Mouse (Mus musculus) MEL (cell line): ENCODE data around the gene 4933428G20Rik. TPM values are rescaled to one million over a fixed set of nuclear protein-coding genes. Genes with fewer than 3 reads are reported as not detected.

ENCODE experiments used
- DNase-seq: peaks from one replicate; pipeline ENCODE4 v3.0.0; 2011; ENCODE audit warnings: low read depth, low spot score
- H3K27ac ChIP-seq: 2 replicates; pipeline ENCODE4 v1.5.1; 2012; ENCODE audit warnings: low read depth, mild to moderate bottlenecking, control low read depth, low read length, moderate library complexity; ENCODE audit not compliant: control insufficient read depth
- H3K27me3 ChIP-seq, 2 experiments: fragments of 150-350 bp in 1 of 2; sonication (generic) in 1 of 2; 2 replicates each; pipeline ENCODE4 v1.6.1; 2012; ENCODE audit warnings: low read length in 2 of 2, mild to moderate bottlenecking in 2 of 2, improper control_type of control experiment in 1 of 2, moderate library complexity in 1 of 2; ENCODE audit not compliant: insufficient read depth in 2 of 2, control insufficient read depth in 1 of 2
- H3K36me3 ChIP-seq, 2 experiments: 2 replicates each; pipeline ENCODE4 v1.6.1; 2012 to 2014; ENCODE audit warnings: low read length in 2 of 2, improper control_type of control experiment in 1 of 2, inconsistent platforms in 1 of 2, mild to moderate bottlenecking in 1 of 2; ENCODE audit not compliant: insufficient read depth in 2 of 2, control insufficient read depth in 1 of 2
- H3K4me1 ChIP-seq, 2 experiments: fragments of 150-350 bp in 1 of 2; sonication (generic) in 1 of 2; 2 replicates each; pipeline ENCODE4 v1.6.1; 2012; ENCODE audit warnings: low read length in 2 of 2, improper control_type of control experiment in 1 of 2, mild to moderate bottlenecking in 1 of 2; ENCODE audit not compliant: insufficient read depth in 2 of 2, control insufficient read depth in 1 of 2
- H3K4me3 ChIP-seq, 2 experiments: fragments of 150-350 bp in 1 of 2; sonication (generic) in 1 of 2; 2 replicates each; pipeline ENCODE4 v1.5.1; 2012; ENCODE audit warnings: low read depth in 2 of 2, low read length in 2 of 2, mild to moderate bottlenecking in 2 of 2, moderate library complexity in 2 of 2, control low read depth in 1 of 2, improper control_type of control experiment in 1 of 2; ENCODE audit not compliant: control insufficient read depth in 1 of 2, insufficient read depth in 1 of 2
- H3K79me2 ChIP-seq: 2 replicates; pipeline ENCODE4 v1.6.1; 2012; ENCODE audit warnings: mild to moderate bottlenecking, low read length, moderate library complexity; ENCODE audit not compliant: control insufficient read depth, poor library complexity, insufficient read depth
- H3K9ac ChIP-seq: 2 replicates; pipeline ENCODE4 v1.6.1; 2012; ENCODE audit warnings: low read depth, mild to moderate bottlenecking, control low read depth, low read length, moderate library complexity; ENCODE audit not compliant: control insufficient read depth, poor library complexity, severe bottlenecking
- H3K9me3 ChIP-seq: fragments of 150-350 bp; sonication (generic); replicated peaks from 2 replicates; pipeline ENCODE4 v1.6.1; 2012; ENCODE audit warnings: mild to moderate bottlenecking, low read length, improper control_type of control experiment, moderate library complexity; ENCODE audit not compliant: insufficient read depth
- CHD1 ChIP-seq: IDR thresholded peaks from 2 replicates; pipeline ENCODE4 v1.6.1; 2012; ENCODE audit warnings: low read depth, mild to moderate bottlenecking, inconsistent platforms, low read length, improper control_type of control experiment
- EP300 ChIP-seq, 2 experiments: IDR thresholded peaks; 2 replicates each; pipeline ENCODE4 v1.6.1; 2011; ENCODE audit warnings: improper control_type of control experiment in 2 of 2, low read length in 2 of 2, low read depth in 1 of 2, mild to moderate bottlenecking in 1 of 2
- GABPA ChIP-seq: IDR thresholded peaks from 2 replicates; pipeline ENCODE4 v1.6.1; 2012; ENCODE audit warnings: low read depth, mild to moderate bottlenecking, inconsistent platforms, low read length, improper control_type of control experiment, moderate library complexity
- JUND ChIP-seq: IDR thresholded peaks from 2 replicates; pipeline ENCODE4 v1.6.1; 2011; ENCODE audit warnings: low read depth, mild to moderate bottlenecking, improper control_type of control experiment, low read length
- MAZ ChIP-seq: IDR thresholded peaks from 2 replicates; pipeline ENCODE4 v1.6.1; 2012; ENCODE audit warnings: low read depth, mild to moderate bottlenecking, inconsistent platforms, low read length, improper control_type of control experiment
- MYB ChIP-seq: IDR thresholded peaks from 2 replicates; pipeline ENCODE4 v1.6.1; 2011; ENCODE audit warnings: mild to moderate bottlenecking, low read depth, low read length, improper control_type of control experiment
- MYC ChIP-seq: IDR thresholded peaks from 2 replicates; pipeline ENCODE4 v1.6.1; 2011; ENCODE audit warnings: low read depth, mild to moderate bottlenecking, low read length, improper control_type of control experiment, moderate library complexity
- POLR2A ChIP-seq, 2 experiments: IDR thresholded peaks; 2 replicates each; pipeline ENCODE4 v1.6.1; 2011 to 2012; ENCODE audit warnings: low read length in 2 of 2, mild to moderate bottlenecking in 2 of 2, control low read depth in 1 of 2, improper control_type of control experiment in 1 of 2, low read depth in 1 of 2, moderate library complexity in 1 of 2; ENCODE audit not compliant: control insufficient read depth in 1 of 2, insufficient read depth in 1 of 2, poor library complexity in 1 of 2
- POLR2AphosphoS2 ChIP-seq: IDR thresholded peaks from 2 replicates; pipeline ENCODE4 v1.6.1; 2011; ENCODE audit warnings: low read length, improper control_type of control experiment
- RAD21 ChIP-seq: IDR thresholded peaks from 2 replicates; pipeline ENCODE4 v1.6.1; 2011; ENCODE audit warnings: mild to moderate bottlenecking, low read depth, low read length, improper control_type of control experiment
- RCOR1 ChIP-seq: IDR thresholded peaks from 2 replicates; pipeline ENCODE4 v1.6.1; 2012; ENCODE audit warnings: low read depth, mild to moderate bottlenecking, inconsistent platforms, low read length, improper control_type of control experiment
- SMC3 ChIP-seq: IDR thresholded peaks from 2 replicates; pipeline ENCODE4 v1.6.1; 2011; ENCODE audit warnings: low read depth, low read length, improper control_type of control experiment
- TBP ChIP-seq: IDR thresholded peaks from 2 replicates; pipeline ENCODE4 v1.8.0; 2011; ENCODE audit warnings: low read depth, low read length, improper control_type of control experiment
- TCF12 ChIP-seq: IDR thresholded peaks from 2 replicates; pipeline ENCODE4 v1.6.1; 2014; ENCODE audit warnings: low read depth, mild to moderate bottlenecking, inconsistent platforms, low read length, improper control_type of control experiment, moderate library complexity
- UBTF ChIP-seq: IDR thresholded peaks from 2 replicates; pipeline ENCODE4 v1.6.1; 2012; ENCODE audit warnings: low read depth, mild to moderate bottlenecking, inconsistent platforms, low read length, improper control_type of control experiment, moderate library complexity, borderline replicate concordance; ENCODE audit not compliant: insufficient read depth
- USF1 ChIP-seq: IDR thresholded peaks from 2 replicates; pipeline ENCODE4 v1.6.1; 2014; ENCODE audit warnings: low read depth, mild to moderate bottlenecking, inconsistent platforms, low read length, improper control_type of control experiment, moderate library complexity
- USF2 ChIP-seq, 2 experiments: IDR thresholded peaks; 2 replicates each; pipeline ENCODE4 v1.6.1; 2011 to 2012; ENCODE audit warnings: improper control_type of control experiment in 2 of 2, low read length in 2 of 2, borderline replicate concordance in 1 of 2, inconsistent platforms in 1 of 2, low read depth in 1 of 2, mild to moderate bottlenecking in 1 of 2; ENCODE audit not compliant: insufficient read depth in 1 of 2
- ZC3H11A ChIP-seq: IDR thresholded peaks from 2 replicates; pipeline ENCODE4 v1.6.1; 2012; ENCODE audit warnings: low read depth, mild to moderate bottlenecking, inconsistent platforms, low read length, improper control_type of control experiment
- ZKSCAN1 ChIP-seq: IDR thresholded peaks from 2 replicates; pipeline ENCODE4 v1.6.1; 2012; ENCODE audit warnings: low read depth, mild to moderate bottlenecking, inconsistent platforms, low read length, improper control_type of control experiment, moderate library complexity
- ZNF384 ChIP-seq: IDR thresholded peaks from 2 replicates; pipeline ENCODE4 v1.6.1; 2012; ENCODE audit warnings: low read depth, mild to moderate bottlenecking, inconsistent platforms, low read length, improper control_type of control experiment
- polyA plus RNA-seq, 2 experiments: library from polyadenylated mRNA; stranded (reverse) in 1 of 2; unstranded in 1 of 2; fragments of >175 nt in 1 of 2; fragments of >200 nt in 1 of 2; gene quantifications; 2 replicates each; pipeline versions ENCODE4 v1.2.1 to v1.2.4; 2012; ENCODE audit warnings: low replicate concordance in 2 of 2, low read depth in 1 of 2; ENCODE audit not compliant: insufficient read length in 2 of 2, insufficient read depth in 1 of 2, missing spikeins in 1 of 2
- total RNA-seq: library from RNA; depleted of rRNA; stranded (reverse); fragments of 300-350 nt; gene quantifications from 2 replicates; pipeline ENCODE4 v1.2.3, GENCODE M21; 2012

4933428G20Rik gene
- total and polyA plus RNA-seq, 3 experiments, result 0.15 TPM; not detected in 2

DNA sequence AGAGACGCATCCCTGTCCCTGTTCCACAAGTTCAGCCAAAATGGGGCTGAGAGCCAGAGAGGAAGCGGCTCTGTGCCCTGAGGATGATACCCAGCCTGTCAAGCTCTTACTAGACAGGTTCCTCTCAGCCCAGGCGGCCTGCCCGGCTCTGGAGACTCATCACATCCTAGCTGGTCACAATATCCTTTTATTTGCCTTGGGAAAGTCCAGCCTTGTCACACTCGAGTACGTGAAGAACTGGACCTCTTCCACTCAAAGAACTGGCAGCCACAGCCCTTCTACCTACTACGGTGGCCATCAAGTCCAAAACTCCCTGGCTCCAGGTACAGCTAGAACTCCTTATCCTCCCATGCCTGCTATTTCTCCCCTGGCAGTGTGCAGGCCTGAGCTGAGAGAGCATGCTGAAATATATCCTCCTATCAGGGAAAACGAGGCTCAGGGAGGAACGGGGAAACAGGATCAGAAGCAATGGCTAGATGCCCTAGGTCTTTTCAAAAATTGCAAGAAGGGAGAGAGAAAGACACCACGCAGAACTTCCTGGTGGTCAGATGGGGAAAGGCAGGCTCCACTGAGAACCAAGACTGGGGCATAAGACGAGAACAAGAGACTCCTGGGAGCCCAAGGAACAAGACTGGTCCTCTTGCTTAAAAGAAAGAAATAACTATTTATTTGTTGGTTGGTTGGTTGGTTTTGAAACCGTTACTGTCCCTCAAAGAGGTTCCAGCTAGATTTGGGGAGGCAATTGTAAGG lies 48.0 kb upstream of the 4933428G20Rik start:
- H3K4me1 ChIP-seq, result no peaks in the 10 kb centered on the region
- DNase-seq, result peak; percentile 21
- no peaks in the 10 kb centered on the region for H3K9me3 ChIP-seq
- no peak overlapping the region for H3K4me3 ChIP-seq
- no peak overlapping the region for H3K9ac ChIP-seq
- H3K79me2 ChIP-seq, result no peaks in the 10 kb centered on the region
- no peaks in the 10 kb centered on the region for H3K36me3 ChIP-seq
- no peak for TF ChIP-seq EP300 (IDR thresholded peaks at IDR 0.05; ENCODE audit: low read depth in 1 of 2, low read length in 2 of 2)
- no peak for TF ChIP-seq UBTF
- no peak for TF ChIP-seq RCOR1
- no peak for TF ChIP-seq TCF12
- TF ChIP-seq POLR2AphosphoS2, result no peak
- no peak for TF ChIP-seq CHD1
- TF ChIP-seq USF1, result no peak
- no peak for TF ChIP-seq ZC3H11A
- TF ChIP-seq POLR2A (IDR thresholded peaks at IDR 0.05; ENCODE audit: control insufficient read depth in 1 of 2, insufficient read depth in 1 of 2, low read depth in 1 of 2, low read length in 2 of 2, poor library complexity in 1 of 2), result no peak
- no peak for TF ChIP-seq RAD21
- no peak for TF ChIP-seq MYC
- no peak overlapping the region for H3K27ac ChIP-seq
- peaks cover 31 to 46% of the 10 kb centered on the region in 2 experiments for H3K27me3 ChIP-seq

DNA sequence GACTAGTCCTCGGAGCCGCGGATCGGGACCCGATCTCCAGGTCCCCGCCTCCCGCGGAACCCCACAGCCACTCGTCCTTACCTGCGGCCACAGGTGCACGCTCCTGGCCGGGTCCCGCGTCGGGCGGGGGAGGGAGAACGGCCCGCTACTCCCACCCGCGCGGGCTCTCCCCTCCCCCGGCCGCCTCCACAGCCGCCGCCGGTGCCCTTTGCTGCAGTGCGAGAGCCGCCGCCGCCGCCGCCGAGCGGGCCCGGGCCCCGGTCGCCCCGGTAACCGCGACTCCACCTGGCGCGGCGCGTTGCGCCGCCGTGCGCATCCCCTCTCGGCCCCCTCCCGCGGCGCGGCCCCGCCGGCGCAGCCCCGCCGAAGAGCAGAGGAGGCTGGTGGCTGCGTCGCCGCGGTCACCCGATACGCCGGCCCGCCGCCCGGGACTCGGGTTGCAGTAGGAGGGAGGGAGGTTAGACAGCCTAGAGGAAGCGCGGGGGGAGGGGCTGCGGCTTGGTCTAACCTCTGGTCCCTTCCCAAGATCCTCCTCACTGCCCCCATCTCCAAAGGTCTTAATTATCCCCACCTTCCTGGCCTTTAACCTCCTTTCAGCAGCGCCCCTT lies 46.8 kb upstream of the 4933428G20Rik start:
- no peaks in the 10 kb centered on the region for H3K9me3 ChIP-seq
- no peak for DNase-seq
- peaks cover 34 to 49% of the 10 kb centered on the region in 2 experiments for H3K27me3 ChIP-seq
- H3K79me2 ChIP-seq, result no peaks in the 10 kb centered on the region
- H3K4me1 ChIP-seq, result no peaks in the 10 kb centered on the region
- H3K27ac ChIP-seq, result no peak overlapping the region
- no peaks in the 10 kb centered on the region for H3K36me3 ChIP-seq
- no peak overlapping the region for H3K4me3 ChIP-seq
- TF ChIP-seq GABPA (no peak), ZKSCAN1 (no peak), TCF12 (no peak), MYB (no peak), TBP (no peak), UBTF (no peak), EP300 (IDR thresholded peaks at IDR 0.05; ENCODE audit: low read depth in 1 of 2, low read length in 2 of 2) (no peak), USF2 (IDR thresholded peaks at IDR 0.05; ENCODE audit: borderline replicate concordance in 1 of 2, insufficient read depth in 1 of 2, low read depth in 1 of 2, low read length in 2 of 2) (no peak), JUND (no peak), MAZ (no peak), POLR2AphosphoS2 (no peak), RAD21 (no peak), SMC3 (no peak), ZNF384 (no peak), MYC (no peak), CHD1 (no peak)
- TF ChIP-seq, all 39 proteins: peak for 0
- no peak overlapping the region for H3K9ac ChIP-seq
